Mouse (Mus musculus) cerebellum, postnatal 4 days (tissue): ENCODE measurements at regions not wholly inside any gene's neighbourhood (a gene's known extent, or its start where the extent isn't known, plus 50 kb on each side); places are given as distances from the start of the nearest gene placed in this dataset.

Experiments
- DNase-seq, 2 experiments: peaks; one replicate each; pipeline ENCODE4 v3.0.0; 2022; ENCODE audit warnings: low spot score in 2 of 2, mixed read lengths in 1 of 2

GRCm38 (mm10) chr14:45984135-45984892 is 326.4 kb upstream of the Ddhd1 start:
- no peak for DNase-seq

GRCm38 (mm10) chr14:45992041-45992869 is 334.3 kb upstream of the Ddhd1 start:
- no peak for DNase-seq

GRCm38 (mm10) chr14:45992870-45993135 is 334.9 kb upstream of the Ddhd1 start:
- no peak for DNase-seq

- peak; percentile 33 to 58 for DNase-seq
Observed at GRCm38 (mm10) chr14:45993669-45994068, 335.7 kb upstream of the Ddhd1 start.

GRCm38 (mm10) chr14:45996760-45997159 is 338.8 kb upstream of the Ddhd1 start:
- peak in 1 of 2 experiments; percentile 37 for DNase-seq

- DNase-seq: no peak
Observed at GRCm38 (mm10) chr14:46004078-46004477, 346.1 kb upstream of the Ddhd1 start.

GRCm38 (mm10) chr14:46005307-46005706 is 347.4 kb upstream of the Ddhd1 start:
- no peak for DNase-seq

- DNase-seq: no peak
Observed at GRCm38 (mm10) chr14:46013232-46013631, 355.3 kb upstream of the Ddhd1 start.

GRCm38 (mm10) chr14:46014090-46014489 is 356.1 kb upstream of the Ddhd1 start:
- DNase-seq: no peak

GRCm38 (mm10) chr14:46015682-46016400 is 357.9 kb upstream of the Ddhd1 start:
- DNase-seq: no peak

- no peak for DNase-seq
Observed at GRCm38 (mm10) chr14:46016701-46017106, 358.8 kb upstream of the Ddhd1 start.

GRCm38 (mm10) chr14:46017286-46017685 is 359.3 kb upstream of the Ddhd1 start:
- DNase-seq: no peak

- DNase-seq: no peak
Observed at GRCm38 (mm10) chr14:46017976-46018375, 360.0 kb upstream of the Ddhd1 start.

- DNase-seq: no peak
Observed at GRCm38 (mm10) chr14:46019240-46020025, 359.8 kb upstream of the Gm15217 start.

GRCm38 (mm10) chr14:46034301-46034700 is 344.9 kb upstream of the Gm15217 start:
- no peak for DNase-seq

GRCm38 (mm10) chr14:46060622-46061381 is 318.4 kb upstream of the Gm15217 start:
- DNase-seq: peak in 1 of 2 experiments; percentile 6

- no peak for DNase-seq
Observed at GRCm38 (mm10) chr14:46067102-46067801, 312.0 kb upstream of the Gm15217 start.

- DNase-seq: no peak
Observed at GRCm38 (mm10) chr14:46071244-46071643, 308.0 kb upstream of the Gm15217 start.

- peak in 1 of 2 experiments; percentile 10 for DNase-seq
Observed at GRCm38 (mm10) chr14:46076738-46077137, 302.5 kb upstream of the Gm15217 start.

GRCm38 (mm10) chr14:46077406-46078131 is 301.6 kb upstream of the Gm15217 start:
- DNase-seq: no peak
